Mouse (Mus musculus) spleen, postnatal 14 days (tissue): Measurements from ENCODE around the gene Hist1h2bg.

Experiments
- DNase-seq, 2 experiments: peaks; one replicate each; pipeline ENCODE4 v3.0.0; 2021 to 2022; ENCODE audit warnings: low spot score in 2 of 2

Gene Hist1h2bg

DNA sequence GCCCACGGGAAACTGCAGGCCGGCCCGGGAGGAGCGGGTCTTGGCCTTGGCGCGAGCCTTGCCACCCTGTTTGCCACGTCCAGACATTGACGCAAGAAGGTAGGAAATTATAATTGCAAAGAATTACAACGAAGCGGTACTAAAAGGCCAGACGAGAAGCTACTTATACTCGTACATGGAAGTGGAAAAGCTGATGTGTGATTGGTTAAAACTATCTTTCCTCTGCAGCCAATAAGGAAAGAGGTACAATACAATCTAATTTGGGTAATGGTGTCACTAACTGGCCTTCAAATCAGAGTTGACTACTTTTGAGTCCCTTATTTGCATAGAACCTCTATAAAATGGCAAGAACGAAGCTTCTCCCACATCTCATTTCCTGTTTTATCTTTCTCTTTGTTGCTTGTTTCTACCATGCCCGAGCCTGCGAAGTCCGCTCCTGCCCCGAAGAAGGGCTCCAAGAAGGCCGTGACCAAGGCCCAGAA lies at the start of gene Hist1h2bg, which contains the start of gene Hist1h2ae:
Gene Hist1h2bg (plus strand): TSS at position 375 of the 482 bp plus-strand sequence.
Gene Hist1h2ae (minus strand): TSS at position 199 of the 482 bp plus-strand sequence.
- DNase-seq, result peak; percentile 68 to 71

DNA sequence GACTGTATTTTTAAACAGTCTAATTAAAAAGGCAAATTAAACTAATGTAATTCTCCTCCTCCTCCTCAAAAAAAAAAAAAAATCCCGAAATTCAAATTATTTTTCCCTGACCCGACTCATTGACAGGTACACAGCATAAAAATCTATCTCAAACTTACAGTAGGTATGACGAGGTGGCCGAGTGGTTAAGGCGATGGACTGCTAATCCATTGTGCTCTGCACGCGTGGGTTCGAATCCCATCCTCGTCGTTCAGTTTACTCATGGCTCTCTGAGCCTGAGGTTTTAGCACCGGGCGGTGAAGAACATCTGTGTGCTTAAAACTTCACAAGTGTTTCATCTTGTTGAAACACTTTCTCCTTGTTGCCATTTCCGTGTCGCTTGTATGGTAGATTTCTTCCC lies 49.5 kb upstream of the Hist1h2bg start:
- peak; percentile 72 to 78 for DNase-seq

- no peak for DNase-seq
Measured at GRCm38 (mm10) chr13:23523976-23524375, 47.2 kb upstream of the Hist1h2bg start.

GRCm38 (mm10) chr13:23524654-23525053 lies 46.5 kb upstream of the Hist1h2bg start:
- DNase-seq, result peak; percentile 55 to 72

- no peak for DNase-seq
Measured at GRCm38 (mm10) chr13:23525901-23526300, 45.3 kb upstream of the Hist1h2bg start.

DNA sequence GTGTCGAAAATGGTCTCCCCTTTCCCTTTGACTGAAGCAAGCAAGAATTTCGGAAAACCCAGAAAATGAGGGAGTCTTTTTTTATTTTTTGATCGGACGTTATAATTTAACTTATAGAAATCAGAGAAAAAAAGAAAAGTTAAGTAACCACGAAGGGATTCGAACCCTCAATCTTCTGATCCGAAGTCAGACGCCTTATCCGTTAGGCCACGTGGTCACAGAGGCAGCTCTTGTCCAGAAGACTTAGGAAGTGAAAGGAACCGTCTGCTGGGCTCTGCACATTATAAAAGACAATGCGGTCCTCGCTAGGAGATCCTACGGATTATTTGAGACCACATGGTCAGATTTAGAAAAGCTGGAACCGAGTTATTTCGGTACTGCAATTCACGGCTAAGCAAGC lies 44.9 kb upstream of the Hist1h2bg start:
- peak; percentile 85 to 89 for DNase-seq

DNA sequence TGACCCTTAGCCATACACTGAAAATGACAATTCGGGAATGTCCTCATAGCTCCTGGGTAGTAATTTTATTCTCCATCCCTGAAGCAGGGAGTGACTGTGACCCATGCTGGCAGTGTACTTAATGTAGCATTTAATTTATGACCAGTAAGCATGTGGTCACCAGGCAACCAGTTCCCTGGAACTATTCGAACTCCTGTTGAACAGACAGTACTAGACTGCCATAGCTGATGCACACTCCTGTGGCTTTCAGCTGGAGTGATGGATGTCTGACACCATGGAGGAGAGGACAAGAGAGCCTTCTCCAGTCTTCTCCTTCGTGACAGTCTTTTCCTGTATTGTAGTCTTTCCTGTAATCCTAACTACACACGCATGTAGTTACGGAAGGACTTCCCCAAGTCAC lies 42.2 kb upstream of the Hist1h2bg start:
- DNase-seq, result no peak

- DNase-seq, result no peak
Measured at GRCm38 (mm10) chr13:23529480-23530165, 41.6 kb upstream of the Hist1h2bg start.

GRCm38 (mm10) chr13:23530181-23530900 lies 40.9 kb upstream of the Hist1h2bg start:
- DNase-seq, result peak; percentile 58 to 62

DNA sequence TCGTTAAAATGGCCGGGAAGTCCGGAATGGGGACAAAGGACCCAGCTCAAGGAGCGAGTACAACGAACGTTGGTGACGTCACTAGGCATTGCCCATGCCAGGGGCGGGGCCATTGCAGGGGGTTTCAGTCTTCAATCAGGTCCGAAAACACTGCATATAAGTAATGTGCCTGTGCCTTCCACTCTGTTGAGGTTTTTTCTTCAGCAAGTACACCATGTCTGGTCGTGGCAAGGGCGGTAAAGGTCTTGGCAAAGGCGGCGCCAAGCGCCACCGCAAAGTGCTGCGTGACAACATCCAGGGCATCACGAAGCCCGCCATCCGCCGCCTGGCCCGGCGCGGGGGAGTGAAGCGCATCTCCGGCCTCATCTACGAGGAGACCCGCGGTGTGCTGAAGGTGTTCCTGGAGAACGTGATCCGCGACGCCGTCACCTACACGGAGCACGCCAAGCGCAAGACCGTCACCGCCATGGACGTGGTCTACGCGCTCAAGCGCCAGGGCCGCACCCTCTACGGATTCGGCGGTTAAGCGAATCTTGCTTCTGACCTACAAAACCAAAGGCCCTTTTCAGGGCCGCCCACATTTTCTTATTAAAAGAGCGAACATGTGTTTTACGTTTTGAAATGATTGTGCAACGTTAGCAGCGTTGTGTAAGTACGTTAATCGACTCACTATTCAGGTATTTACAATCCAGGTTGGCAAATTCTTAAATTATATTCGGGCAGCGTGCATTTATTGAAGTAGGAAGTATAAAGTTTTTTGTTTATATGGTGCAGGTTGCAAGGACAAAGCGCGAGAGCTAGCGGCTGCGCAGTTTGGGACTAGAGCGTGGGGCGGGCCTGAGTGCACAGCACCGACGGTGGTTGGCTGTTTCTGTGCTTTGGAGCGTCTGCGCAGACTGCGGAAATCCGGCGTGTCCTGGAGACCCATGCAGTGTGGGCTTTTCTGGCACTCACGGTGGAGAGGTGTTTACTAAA lies 40.0 kb upstream of the Hist1h2bg start, which contains the start of gene Hist1h4h:
Gene Hist1h4h (plus strand): TSS at position 150 of the 975 bp plus-strand sequence.
- peak; percentile 93 to 95 for DNase-seq

DNA sequence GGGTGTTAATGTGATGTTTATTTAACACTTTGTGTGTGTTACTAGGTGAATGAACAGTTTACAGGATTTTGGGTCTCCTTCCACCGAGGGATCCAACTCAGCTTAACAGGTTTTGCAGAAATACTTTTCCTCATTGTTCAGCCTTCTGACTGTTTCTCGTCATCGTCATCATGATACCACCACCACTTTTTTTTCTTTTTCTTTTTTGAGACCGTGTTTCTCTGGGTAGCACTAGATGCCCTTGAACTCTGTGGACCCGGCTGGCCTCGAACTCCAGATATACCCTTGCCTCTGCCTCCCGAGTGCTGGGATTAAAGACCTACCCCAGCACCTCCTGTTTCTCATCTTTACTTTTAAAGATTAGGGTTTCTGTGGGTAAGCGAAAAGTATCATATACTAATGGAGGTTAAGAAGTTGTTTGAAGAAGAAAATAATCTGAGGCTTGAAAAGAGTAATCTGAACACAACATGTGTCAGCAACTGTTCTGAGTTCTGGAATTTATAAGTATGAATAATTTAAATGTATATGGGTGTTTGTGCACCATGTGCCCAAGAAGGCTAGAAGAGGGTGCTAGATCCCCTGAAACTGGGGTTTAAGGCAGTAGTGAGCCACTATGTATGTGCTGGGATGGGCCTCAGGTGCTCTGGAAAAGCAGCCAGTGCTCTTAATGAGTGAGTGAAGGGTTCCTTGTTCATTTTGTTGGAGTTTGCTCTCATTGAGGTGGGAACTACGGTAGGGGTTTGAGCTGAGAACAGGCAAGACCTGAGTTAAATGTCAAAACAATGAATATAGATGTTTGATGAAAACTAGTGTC lies 38.7 kb upstream of the Hist1h2bg start:
- DNase-seq, result no peak

DNA sequence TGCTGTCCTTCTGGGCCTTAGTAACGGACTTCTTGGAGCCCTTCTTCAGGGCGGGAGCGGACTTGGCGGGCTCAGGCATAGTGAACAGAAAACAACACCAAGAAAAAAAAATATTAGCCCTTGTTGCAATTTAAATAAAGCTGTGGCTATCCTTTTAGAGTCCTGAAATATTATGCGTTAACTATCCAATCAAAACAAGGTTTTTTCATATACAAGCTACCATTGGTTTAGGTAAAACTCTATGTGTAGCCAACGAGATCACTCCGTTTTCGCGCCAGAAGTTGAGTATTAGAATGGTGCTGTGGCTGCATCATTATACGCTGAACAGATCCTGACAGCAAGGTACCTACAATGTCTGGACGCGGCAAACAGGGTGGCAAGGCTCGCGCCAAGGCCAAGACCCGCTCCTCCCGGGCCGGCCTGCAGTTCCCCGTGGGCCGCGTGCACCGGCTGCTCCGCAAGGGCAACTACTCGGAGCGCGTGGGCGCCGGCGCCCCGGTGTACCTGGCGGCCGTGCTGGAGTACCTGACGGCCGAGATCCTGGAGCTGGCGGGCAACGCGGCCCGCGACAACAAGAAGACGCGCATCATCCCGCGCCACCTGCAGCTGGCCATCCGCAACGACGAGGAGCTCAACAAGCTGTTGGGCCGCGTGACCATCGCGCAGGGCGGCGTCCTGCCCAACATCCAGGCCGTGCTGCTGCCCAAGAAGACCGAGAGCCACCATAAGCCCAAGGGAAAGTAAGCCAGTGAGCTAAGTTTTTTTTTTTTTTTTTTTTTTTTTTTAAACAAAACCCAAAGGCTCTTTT lies 37.4 kb upstream of the Hist1h2bg start, which contains the start of gene Hist1h2af:
Gene Hist1h2af (plus strand): TSS at position 347 of the 808 bp plus-strand sequence.
- peak; percentile 56 to 68 for DNase-seq

DNA sequence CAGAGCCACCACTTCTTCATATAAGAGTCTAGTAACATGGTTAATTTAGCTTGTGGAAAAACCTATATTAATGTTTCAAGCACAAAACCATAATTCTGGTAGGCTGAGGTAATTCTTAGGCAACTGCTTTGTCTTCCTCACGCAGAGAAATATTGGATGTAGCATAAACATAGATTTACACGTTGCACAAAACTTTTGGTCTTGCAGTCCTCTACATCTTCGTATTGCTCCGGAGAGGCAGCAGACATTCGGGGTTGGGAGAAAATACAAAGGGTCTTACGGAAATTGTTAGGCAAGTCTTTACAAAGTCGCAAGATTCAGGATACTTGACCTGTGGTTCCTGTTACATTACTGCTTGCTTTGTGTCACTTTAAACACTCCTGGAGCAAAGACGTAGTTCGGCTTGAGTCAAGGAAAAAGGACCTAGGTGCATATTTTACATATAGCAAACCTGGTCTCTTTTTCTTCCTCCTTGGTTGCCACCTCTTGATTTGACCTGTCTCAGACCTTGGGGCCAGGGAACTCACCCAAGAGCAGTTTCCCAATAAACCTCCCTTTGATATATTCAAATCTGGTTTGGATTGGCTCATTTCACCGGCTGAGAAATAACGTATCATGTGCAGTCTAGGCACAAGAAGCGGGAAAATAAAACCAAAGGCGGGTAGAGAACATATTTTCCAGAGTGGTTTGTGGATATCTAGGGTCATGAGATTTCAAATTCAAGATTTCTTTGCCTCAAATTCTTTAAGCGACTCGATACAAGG lies 36.6 kb upstream of the Hist1h2bg start:
- DNase-seq, result no peak

DNA sequence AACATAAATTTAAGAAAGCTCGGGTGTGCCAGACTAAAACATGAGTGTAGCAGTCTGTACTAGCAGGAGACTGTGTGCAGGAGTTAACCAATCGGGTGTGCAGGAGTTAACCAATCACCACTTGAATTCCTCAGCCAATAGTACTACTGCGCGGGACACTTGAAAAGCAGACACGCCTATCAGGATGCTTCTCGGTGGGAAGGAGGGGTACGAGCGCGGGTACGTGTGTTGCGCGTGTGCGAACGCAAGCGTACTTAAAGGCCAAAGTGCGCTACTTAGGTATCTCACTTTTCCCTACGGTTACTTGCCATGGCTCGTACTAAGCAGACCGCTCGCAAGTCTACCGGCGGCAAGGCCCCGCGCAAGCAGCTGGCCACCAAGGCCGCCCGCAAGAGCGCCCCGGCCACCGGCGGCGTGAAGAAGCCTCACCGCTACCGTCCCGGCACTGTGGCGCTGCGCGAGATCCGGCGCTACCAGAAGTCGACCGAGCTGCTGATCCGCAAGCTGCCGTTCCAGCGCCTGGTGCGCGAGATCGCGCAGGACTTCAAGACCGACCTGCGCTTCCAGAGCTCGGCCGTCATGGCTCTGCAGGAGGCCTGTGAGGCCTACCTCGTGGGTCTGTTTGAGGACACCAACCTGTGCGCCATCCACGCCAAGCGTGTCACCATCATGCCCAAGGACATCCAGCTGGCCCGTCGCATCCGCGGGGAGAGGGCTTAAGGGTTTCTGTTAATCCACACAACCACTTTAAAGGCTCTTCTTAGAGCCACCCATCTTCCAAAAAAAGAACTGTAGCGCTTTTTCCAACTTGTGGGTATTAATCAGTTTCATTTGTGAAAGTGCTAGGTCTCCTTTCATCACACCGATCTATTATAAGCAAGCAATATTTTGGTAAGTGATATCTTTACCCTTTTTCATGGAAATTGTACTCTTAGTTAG lies 35.8 kb upstream of the Hist1h2bg start, which contains the start of gene Hist1h3g:
Gene Hist1h3g (plus strand): TSS at position 286 of the 939 bp plus-strand sequence.
- DNase-seq, result peak; percentile 73 to 82

GRCm38 (mm10) chr13:23536076-23536822 lies 34.9 kb upstream of the Hist1h2bg start:
- DNase-seq, result no peak

DNA sequence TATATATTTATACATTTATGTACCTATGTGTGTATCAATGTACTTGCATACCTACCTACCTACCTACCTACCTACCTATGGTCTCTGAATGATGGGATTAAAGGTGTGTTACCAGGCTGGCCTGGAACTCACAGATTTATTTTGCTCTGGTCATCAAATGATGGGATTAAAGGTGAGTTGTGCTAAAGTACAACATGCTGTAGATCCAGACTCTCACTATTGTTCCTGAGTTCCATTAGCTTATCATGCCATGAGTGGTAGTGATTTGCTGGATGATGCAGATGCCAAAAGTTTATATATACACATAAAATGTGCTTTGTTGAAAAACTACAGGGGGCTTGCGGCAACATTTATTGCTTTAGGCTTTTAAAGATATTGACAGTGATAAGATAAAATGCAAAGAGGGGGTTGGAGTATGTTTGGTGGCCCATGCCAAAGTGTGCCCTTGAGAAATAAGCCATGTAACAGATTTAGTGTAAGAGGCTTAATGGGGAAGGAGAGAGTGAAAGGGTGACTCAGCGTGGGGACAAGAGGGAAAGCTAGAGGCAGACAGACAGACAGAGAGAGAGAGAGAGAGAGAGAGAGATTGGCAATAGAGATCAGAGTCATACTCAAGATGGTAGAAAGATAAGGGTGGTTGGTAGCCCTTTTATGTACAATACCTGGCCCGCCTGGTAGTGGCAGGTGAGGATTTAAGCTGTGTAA lies 34.0 kb upstream of the Hist1h2bg start:
- no peak for DNase-seq
